Mouse (Mus musculus): ENCODE results near the gene Catip. TPM values are rescaled to one million over a fixed set of nuclear protein-coding genes. Genes with fewer than 3 reads are reported as not detected.

Gene Catip
- polyA plus RNA-seq, 1 experiment from 2014 or later: 0.63 TPM

- H3K4me1 ChIP-seq (ENCODE audit: insufficient read depth): no peaks in the 10 kb centered on the region
- no peak for TF ChIP-seq CTCF (IDR thresholded peaks at IDR 0.05; ENCODE audit: low read depth)
- H3K4me2 ChIP-seq: no peak overlapping the region
- no peak overlapping the region for H3K9ac ChIP-seq
- H3K27ac ChIP-seq (ENCODE audit: low read depth): no peak overlapping the region
- no peak for DNase-seq
- ATAC-seq (ENCODE audit: insufficient read depth): no peak
- no peaks in the 10 kb centered on the region for H3K36me3 ChIP-seq (ENCODE audit: insufficient read depth)
- H3K9me3 ChIP-seq (ENCODE audit: low read depth, low read length): no peaks in the 10 kb centered on the region
- H3K4me3 ChIP-seq (ENCODE audit: low read depth, low read length): no peak overlapping the region
- 83% methylated on average over 5 of the region's 5 CpGs for WGBS
- no peaks in the 10 kb centered on the region for H3K27me3 ChIP-seq (ENCODE audit: insufficient read depth, low read length)
These were observed 1.9 kb upstream of the Catip start for GRCm38 (mm10) chr1:74359952-74360517.

- no peak for TF ChIP-seq CTCF (IDR thresholded peaks at IDR 0.05; ENCODE audit: low read depth)
- H3K4me1 ChIP-seq (ENCODE audit: insufficient read depth): 0 out of 2 replicates have a peak, but pooled peaks cover under 1% of the 10 kb centered on the region
These were observed 669 bp downstream of the Catip start for GRCm38 (mm10) chr1:74362325-74363229.

GRCm38 (mm10) chr1:74363437-74363836, 1.5 kb downstream of the Catip start:
- no peak overlapping the region for H3K27ac ChIP-seq (ENCODE audit: low read depth)
- H3K4me1 ChIP-seq (ENCODE audit: insufficient read depth): peaks cover 6% of the 10 kb centered on the region; the same call in 1 of the 2 replicates
- no peak for TF ChIP-seq CTCF (IDR thresholded peaks at IDR 0.05; ENCODE audit: low read depth)
- 66% methylated on average over 5 of the region's 5 CpGs for WGBS
- DNase-seq (no peak), ATAC-seq (ENCODE audit: insufficient read depth) (no peak)
- H3K4me3 ChIP-seq (ENCODE audit: low read depth, low read length): no peak overlapping the region
- no peaks in the 10 kb centered on the region for H3K36me3 ChIP-seq (ENCODE audit: insufficient read depth)
- H3K27me3 ChIP-seq (ENCODE audit: insufficient read depth, low read length): no peaks in the 10 kb centered on the region
- no peak overlapping the region for H3K4me2 ChIP-seq
- no peaks in the 10 kb centered on the region for H3K9me3 ChIP-seq (ENCODE audit: low read depth, low read length)
- H3K9ac ChIP-seq: no peak overlapping the region

More at GRCm38 (mm10) chr1:74362325-74363229, 669 bp downstream of the Catip start:
- Histone ChIP-seq H3K27ac (ENCODE audit: low read depth) (no peak overlapping the region), H3K36me3 (ENCODE audit: insufficient read depth) (no peaks in the 10 kb centered on the region), H3K4me2 (0 out of 2 replicates have a peak overlapping the region, but pooled peaks have one; percentile 4), H3K27me3 (ENCODE audit: insufficient read depth, low read length) (no peaks in the 10 kb centered on the region), H3K4me3 (ENCODE audit: low read depth, low read length) (no peak overlapping the region), H3K9ac (no peak overlapping the region), H3K9me3 (ENCODE audit: low read depth, low read length) (no peaks in the 10 kb centered on the region)
- DNase-seq (no peak), ATAC-seq (ENCODE audit: insufficient read depth) (peak; percentile 52)
- 50% methylated on average over 17 of the region's 17 CpGs for WGBS

GRCm38 (mm10) chr1:74364270-74364669, 2.4 kb downstream of the Catip start:
- no peak overlapping the region for H3K9ac ChIP-seq
- peaks cover 6% of the 10 kb centered on the region; the same call in 1 of the 2 replicates for H3K4me1 ChIP-seq (ENCODE audit: insufficient read depth)
- TF ChIP-seq CTCF (IDR thresholded peaks at IDR 0.05; ENCODE audit: low read depth): no peak
- no peak overlapping the region for H3K4me2 ChIP-seq
- no peaks in the 10 kb centered on the region for H3K9me3 ChIP-seq (ENCODE audit: low read depth, low read length)
- H3K36me3 ChIP-seq (ENCODE audit: insufficient read depth): no peaks in the 10 kb centered on the region
- no peak overlapping the region for H3K4me3 ChIP-seq (ENCODE audit: low read depth, low read length)
- WGBS: 57% methylated on average over 8 of the region's 8 CpGs
- no peaks in the 10 kb centered on the region for H3K27me3 ChIP-seq (ENCODE audit: insufficient read depth, low read length)
- H3K27ac ChIP-seq (ENCODE audit: low read depth): no peak overlapping the region
- DNase-seq (no peak), ATAC-seq (ENCODE audit: insufficient read depth) (no peak)

- H3K4me3 ChIP-seq (ENCODE audit: low read depth, low read length): peak overlapping the region; percentile 27
- DNase-seq: peak; percentile 79
- no peak overlapping the region for H3K27ac ChIP-seq (ENCODE audit: low read depth)
- H3K9me3 ChIP-seq (ENCODE audit: low read depth, low read length): no peaks in the 10 kb centered on the region
- H3K9ac ChIP-seq: peak overlapping the region; percentile 44; the same call in 1 of the 2 replicates
- peak; percentile 92 for ATAC-seq (ENCODE audit: insufficient read depth)
- no peaks in the 10 kb centered on the region for H3K27me3 ChIP-seq (ENCODE audit: insufficient read depth, low read length)
- peaks cover 6% of the 10 kb centered on the region; the same call in 1 of the 2 replicates for H3K4me1 ChIP-seq (ENCODE audit: insufficient read depth)
- peak overlapping the region; percentile 67 for H3K4me2 ChIP-seq
- 9% methylated on average over 34 of the region's 34 CpGs for WGBS
- TF ChIP-seq CTCF (IDR thresholded peaks at IDR 0.05; ENCODE audit: low read depth): peak; percentile 42
- no peaks in the 10 kb centered on the region for H3K36me3 ChIP-seq (ENCODE audit: insufficient read depth)
These were observed 6.2 kb downstream of the Catip start for GRCm38 (mm10) chr1:74367886-74368645.

GRCm38 (mm10) chr1:74370040-74370439, 8.1 kb downstream of the Catip start:
- WGBS: 30% methylated on average over 4 of the region's 4 CpGs

More at GRCm38 (mm10) chr1:74370040-74370439, 8.1 kb downstream of the Catip start:
- TF ChIP-seq CTCF (IDR thresholded peaks at IDR 0.05; ENCODE audit: low read depth): no peak
- Histone ChIP-seq H3K36me3 (ENCODE audit: insufficient read depth) (no peaks in the 10 kb centered on the region), H3K4me3 (ENCODE audit: low read depth, low read length) (no peak overlapping the region), H3K27me3 (ENCODE audit: insufficient read depth, low read length) (no peaks in the 10 kb centered on the region), H3K4me2 (no peak overlapping the region), H3K9me3 (ENCODE audit: low read depth, low read length) (no peaks in the 10 kb centered on the region), H3K4me1 (ENCODE audit: insufficient read depth) (peaks cover 6% of the 10 kb centered on the region; the same call in 1 of the 2 replicates), H3K27ac (ENCODE audit: low read depth) (no peak overlapping the region), H3K9ac (no peak overlapping the region)
- DNase-seq (no peak), ATAC-seq (ENCODE audit: insufficient read depth) (no peak)
